Mouse (Mus musculus): ENCODE measurements around the gene Dazap1.

Gene Dazap1

DNA sequence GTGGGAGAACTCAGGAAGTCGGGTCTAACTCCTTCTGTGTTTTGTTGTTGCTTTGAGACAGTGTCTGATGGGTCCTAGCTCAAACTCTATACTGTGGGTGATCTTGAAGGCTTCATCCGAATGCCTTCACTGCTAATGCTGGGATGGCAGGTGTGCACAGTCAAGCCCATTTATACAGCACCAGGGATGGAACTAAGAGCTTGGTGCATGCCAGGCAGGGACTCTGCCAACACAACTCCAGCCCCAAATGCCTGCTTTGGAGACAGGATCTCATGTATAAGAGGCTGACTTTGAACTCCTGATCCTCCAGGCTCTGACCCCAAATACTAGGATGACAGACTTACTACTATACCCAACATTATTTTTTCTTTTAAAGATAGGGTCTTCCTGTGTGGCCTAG lies 11.2 kb upstream of the Dazap1 start:
- no peak for DNase-seq

DNA sequence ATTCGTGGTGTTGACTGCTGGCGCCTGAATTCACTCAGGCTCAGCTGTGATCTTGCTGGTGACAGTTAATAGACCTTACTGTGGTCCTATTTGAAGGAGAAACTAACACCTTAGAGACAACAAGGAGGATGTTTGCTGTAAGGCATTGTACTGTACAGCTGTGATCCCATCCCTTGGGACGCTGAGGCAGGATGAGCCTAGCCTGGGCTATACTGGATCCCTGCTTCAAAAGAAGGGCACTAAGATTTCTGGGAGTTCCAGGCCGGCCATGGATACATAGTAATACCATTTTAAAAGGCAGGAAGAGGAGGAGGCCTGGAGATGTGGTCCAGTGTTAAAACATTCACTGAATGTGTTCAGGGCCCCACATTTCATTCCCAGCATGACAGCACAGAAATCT lies 10.7 kb upstream of the Dazap1 start:
- no peak for DNase-seq

DNA sequence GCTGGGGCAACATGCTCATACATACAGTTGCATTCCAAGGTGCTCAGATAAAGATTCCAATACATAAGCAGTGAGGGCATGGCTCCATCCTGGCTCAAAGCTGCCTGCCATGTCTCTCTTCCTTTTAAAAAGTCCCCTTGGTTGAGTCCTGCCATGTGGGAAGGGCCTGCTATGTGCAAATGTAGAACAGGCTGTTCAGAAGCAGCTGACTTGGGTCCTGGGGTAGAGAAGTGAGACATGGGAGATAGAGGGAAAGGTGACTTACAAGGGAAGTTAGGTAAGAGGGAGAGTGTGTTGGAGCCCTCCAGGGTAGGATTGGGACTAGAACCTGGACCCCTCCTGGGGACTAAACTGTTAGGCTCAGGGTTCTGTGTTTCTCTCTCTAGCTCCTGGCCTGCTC lies 9.3 kb upstream of the Dazap1 start:
- DNase-seq = no peak

DNA sequence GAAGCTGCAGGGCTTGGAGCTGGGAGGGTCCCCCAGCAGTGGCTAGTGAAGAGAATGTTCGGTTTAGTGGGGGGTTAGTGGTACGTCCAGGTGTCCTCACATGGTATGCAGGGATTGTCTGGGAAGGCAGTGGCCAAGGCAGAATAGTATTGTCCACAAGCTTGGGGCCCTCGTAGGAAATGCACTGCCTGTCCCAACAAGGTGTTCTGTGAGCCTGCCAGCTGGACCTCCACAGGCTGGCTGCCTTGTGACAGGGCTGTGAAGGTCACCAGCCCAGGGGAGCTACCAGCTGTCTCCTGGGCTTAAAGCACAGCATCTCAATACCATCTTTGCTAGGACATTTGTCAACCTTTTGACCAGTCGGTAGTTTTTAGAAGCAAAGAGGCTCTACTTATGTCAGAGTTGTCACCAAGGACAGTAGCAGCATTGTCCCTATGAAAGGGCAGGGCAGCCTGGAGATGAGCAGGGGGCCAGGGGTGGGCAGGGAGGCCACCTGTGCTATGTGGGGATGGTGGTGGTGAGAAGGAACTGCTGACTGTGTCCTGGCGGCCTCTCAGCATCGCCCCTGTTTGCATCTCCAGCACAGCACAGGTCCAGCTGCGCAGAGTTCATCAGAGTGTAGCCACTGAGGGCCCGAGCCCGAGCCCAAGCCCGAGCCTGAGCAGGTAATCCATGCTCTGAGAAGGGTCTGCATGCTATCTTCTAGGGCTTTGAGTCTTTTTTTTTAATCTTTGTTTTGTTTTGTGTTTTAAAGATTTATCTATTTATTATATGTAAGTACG lies 8.6 kb upstream of the Dazap1 start:
- no peak for DNase-seq

DNA sequence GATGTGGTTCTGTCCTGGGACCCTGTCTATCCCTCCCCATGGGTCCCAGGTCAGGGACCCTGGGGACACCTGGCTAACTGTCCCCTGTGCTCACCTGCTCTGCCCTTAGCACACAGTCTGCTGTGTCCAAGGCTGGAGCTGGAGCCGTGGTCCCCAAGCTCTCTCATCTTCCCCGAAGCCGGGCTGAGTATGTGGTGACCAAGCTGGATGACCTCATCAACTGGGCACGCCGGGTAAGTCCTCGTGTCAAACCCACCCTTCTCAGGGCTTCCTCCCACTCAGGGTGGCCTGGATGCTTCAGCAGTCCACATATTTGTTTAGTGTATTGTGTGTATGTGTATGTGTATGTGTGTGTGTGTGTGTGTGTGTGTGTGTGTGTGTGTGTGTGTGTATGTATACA lies 7.7 kb upstream of the Dazap1 start:
- no peak for DNase-seq

DNA sequence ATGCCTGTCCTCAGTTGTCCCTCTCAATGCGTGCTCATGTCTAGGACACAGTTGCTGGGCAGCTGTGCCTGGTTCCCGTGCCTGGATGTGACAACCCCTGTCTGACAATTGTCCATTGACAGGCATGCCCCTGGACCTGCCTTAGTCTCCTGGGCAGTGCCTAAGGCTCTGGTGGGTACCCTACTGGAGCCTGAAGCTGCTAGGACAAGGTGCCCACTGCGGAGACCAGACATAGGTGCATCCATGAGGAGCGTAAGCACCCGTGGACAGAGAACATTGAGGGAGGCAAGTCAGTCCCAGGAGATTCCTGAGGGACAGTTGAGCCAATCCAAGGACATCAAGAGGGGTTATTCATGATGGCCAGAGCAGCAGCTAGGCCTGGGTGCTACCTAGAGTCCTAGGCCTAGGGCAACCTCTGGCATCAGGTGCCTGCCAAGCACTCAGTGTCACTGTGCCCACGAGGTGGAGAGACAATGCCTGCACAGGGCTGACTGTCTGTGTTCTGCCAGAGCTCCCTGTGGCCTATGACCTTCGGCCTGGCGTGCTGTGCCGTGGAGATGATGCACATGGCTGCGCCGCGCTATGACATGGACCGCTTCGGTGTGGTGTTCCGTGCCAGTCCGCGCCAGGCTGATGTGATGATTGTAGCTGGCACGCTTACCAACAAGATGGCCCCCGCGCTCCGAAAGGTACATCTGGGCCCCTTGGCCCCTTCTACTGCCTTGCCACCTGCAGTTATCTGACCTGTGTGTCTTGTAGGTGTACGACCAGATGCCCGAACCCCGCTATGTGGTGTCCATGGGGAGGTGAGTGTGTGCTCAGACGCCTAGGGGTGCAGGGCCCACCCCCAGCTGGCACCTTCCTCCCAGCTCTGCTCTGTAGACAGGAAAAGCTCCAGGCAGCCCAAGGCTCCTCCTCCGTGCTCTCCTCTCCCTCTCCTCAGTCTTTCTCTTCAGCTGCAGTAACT lies 6.7 kb upstream of the Dazap1 start:
- DNase-seq = peak in 1 of 2 experiments; percentile 41

DNA sequence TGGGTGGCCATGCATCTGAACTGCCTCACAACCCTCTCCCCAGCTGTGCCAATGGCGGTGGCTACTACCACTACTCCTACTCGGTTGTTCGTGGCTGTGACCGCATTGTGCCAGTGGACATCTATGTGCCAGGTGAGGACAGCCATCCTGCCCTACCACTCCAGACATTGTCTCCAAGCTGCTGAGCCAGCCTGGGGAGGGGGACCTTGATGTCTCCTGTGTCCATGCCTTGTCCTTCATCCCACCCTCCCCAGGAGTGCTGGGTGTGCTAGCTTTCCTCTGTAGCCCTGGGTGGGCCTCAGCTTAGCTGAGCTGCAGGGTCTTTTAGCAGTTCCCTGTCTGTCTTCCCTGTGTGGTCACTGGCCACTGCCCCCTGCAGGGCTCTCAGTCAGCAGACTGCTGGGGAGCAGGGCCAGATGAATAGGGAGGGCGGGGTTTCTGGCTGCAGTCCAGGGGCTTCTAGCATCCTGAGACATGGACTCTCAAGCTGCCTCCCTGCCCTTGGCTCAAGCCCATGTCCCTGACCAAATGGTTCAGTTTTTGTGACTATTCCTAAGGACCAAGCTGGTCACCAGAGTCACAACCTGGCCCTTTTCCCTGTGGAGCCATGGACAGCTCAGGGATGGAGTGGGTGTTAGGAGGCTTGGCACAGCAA lies 5.3 kb upstream of the Dazap1 start:
- peak; percentile 70 to 79 for DNase-seq

DNA sequence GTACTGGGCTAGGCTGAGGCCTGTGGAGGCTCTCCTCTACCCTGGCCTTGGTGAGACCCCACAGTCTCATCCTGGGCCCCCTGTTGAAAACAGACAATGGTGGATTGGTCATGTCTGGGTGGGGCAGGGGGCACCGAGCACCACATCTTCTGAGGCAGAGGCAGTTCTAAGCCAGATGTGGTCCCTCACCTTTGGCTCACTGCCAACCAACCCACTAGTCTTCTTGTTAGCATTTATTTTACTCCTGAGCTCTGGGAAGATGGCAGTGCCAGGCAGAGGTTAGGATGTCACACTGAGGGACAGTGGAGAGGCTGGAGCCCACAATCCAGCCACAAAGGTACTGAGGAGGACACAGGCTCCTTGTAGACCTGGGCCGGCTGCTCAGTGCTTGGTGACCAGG lies 3.4 kb upstream of the Dazap1 start:
- DNase-seq = peak in 1 of 2 experiments; percentile 55

DNA sequence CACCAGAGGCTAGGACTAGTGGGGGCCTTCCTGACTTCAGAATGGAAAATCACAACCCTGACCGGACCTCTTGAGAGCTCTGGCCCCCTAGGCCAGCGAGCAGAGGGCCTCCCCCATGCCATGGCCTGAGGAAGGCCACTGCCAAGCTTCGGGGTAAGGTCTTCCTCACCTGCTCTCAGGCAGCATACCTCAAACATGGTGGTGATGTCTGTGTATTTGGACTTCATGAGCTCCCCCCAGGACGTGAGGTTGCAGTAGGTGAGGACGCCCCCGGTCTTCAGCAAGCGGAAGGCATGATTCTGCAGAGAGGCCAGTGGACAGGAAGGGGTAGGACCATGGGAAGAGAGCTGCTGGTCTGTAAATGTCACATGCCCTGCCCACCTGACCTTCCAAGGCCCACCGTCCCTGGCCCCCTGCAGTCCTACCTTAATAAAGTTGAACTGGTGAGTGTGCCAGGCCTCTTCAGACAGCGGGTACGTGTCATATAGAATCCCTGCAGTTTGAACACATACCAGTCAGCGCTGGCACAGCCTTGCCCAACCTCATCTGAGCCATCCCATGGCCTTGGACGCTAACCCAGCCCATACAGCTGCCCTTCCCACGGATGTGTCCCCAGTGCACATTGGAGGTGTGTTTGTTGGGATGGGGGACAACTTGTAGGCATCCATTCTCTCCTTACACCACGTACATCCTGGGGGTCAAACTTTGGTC lies 2.4 kb upstream of the Dazap1 start:
- no peak for DNase-seq

DNA sequence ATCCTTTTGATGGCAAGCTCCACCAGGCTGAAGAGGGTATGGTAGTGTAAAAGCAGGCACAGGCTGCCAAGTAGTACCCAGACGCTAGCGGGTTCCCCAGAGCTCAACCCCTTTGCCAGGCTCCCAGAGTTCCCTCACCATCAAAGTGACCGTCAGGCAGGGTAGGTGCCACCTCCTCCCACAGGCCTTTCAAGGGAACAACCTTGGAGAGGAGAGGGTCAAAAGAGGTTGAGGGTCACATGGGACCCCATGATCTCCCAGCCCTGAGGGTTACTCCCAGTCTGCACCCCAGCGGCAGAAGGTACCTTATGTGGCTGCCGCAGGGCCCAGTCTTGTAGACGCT lies 1.9 kb upstream of the Dazap1 start:
- peak in 1 of 2 experiments; percentile 49 for DNase-seq

DNA sequence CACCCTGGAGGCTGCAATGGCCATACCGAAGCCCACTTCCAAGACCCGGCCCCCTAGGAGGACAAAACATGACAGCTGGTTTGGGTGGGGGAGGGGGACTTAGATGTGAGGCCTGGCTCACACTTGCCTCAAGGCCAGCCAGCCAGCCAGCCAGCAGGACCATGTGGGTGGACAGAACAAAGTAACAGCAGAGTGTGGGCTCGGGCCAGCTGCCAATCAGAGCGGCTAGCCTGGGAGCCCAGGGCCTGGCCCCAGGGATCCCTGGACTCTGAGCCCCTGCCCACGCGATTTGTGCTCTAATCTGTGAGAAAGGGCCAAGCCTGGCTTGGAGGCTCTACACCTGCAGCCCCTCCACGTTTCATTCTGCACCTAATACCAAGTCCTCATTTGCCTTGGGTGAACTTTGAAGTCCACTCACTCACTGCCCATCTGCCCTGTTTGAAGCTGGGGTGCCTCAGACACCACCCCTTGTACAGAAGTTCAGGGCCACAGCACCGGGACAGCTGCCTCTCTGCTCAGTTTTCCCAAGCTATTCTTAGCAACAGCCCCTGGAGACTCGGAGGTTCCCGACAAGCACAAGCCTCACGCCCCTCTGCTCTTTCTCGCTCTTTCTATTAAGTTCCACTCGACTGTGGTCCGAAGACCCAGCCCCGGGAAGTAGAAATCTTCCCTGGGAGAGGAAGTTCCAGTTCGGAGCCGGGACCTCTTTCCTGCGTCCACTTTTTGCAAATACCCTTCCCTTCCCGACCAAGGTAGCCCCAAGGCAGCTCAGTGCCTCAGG lies 1.2 kb upstream of the Dazap1 start:
- DNase-seq = peak; percentile 83 to 94

DNA sequence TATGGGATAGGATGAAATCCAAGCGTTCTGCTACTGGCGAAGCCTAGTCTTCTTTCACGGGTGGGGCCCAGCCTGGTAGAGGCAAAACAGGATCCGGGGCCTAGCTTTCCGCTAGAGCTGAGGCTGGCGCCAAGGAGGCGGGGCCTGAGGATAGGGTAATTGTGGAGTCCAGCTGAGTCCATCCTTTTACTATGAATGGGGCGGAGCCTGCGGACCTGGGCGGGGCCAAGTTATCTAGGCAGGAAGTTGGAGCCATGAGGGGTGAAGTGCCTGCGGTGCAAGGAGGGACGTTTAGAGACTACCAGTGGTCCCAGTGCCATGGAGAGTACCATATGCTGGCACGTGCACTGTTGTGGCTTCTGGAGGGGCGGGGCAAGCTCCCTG lies 291 bp downstream of the Dazap1 start:
- DNase-seq = peak; percentile 99 to 100

DNA sequence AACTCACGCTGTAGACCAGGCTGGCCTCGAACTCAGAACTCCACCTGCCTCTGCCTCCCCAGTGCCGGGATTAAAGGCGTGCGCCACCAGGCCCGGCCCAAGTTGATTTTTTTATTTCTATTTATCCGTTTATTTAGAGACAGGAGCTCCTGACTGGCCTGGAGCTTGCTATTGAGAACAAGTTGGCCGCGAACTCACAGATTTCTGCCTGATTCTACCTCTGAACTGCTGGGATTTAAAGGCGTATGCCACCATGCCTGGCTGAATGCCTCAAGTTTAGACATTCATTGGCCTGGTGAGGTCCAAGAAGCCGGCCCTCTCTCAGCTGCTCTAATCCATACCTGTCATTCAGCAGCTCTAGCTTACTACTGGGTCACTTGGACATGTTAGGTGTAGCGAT lies 883 bp downstream of the Dazap1 start:
- DNase-seq = no peak

DNA sequence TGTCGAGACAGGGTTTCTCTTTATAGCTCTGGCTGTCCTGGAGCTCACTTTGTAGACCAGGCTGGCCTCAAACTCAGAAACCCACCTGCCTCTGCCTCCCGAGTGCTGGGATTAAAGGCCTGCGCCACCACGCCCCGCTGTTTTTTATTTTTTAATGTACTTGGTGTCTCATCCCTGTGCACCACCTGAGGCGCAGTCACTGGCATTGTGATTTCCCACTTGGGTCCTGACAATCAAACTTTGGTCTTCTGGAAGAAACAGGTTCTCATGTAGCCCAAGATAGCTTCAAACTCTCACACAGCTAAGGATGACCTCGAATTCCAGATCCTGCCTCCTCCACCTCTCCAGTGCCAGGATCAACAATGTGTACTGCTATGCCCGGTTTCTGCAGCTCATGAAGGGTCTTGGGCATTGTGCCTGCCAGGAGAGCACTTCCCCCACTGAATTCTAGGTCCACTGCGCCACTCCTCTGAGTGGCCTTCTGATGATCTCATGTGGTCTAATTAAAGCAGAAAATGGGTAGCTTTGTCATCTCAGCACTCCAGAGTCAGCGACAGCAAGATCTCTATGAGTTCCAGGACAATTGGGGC lies 1.6 kb downstream of the Dazap1 start:
- DNase-seq = peak in 1 of 2 experiments; percentile 37

DNA sequence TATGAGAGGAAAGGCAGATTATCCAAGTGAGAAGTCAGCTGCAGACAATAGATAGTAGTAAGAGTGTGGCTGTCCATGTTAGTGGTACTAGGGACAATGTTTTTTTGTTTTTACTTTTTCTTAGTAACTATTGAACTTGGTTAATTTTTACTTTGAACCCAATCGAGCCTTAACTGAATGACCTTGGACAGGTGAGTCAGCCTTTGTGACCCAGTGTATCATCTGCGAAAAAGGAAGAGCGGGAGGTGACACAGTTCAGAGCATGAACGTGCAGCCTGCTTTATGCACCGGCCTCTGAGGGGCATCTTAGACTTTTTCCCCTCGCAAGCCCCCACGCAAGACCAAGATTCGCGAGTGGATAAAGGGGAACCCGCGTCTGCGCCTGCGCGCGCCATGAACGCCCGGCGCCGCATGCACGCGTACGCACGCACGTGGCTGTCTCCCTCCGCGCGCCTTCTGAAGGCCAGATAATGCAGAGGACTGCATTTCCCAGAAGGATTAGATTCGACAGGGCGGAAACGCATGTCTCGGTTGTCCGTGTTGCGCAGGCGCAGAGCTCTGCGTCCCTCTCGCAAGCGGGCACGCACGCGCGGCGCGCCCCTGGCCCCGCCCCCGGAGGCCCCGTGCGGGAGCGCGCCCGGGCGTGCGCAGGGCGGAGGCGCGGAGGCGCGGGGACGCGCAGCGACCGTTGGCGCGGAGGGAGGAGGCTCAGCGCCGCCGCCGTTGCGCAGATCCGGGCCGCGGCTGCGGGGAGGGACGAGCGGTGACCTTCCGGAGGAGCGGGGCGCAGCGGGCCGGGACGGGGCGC lies 3.3 kb downstream of the Dazap1 start:
- peak; percentile 99 to 100 for DNase-seq

DNA sequence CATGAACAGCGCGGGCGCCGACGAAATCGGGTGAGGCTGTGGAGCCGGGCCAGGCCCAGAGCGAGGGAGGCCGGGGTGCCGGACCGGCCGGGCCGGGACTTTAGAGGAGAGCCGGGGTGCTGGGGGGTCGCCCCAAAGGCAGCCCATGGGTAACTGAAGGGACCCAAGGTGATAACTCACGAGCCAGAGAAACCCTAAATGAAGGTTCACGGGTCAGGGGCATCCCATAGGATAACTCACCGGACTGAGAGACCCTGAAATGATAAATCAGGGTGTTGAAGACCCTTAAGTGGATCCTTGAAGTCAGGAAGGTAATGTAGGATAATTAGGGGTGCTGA lies 3.8 kb downstream of the Dazap1 start:
- DNase-seq = no peak

DNA sequence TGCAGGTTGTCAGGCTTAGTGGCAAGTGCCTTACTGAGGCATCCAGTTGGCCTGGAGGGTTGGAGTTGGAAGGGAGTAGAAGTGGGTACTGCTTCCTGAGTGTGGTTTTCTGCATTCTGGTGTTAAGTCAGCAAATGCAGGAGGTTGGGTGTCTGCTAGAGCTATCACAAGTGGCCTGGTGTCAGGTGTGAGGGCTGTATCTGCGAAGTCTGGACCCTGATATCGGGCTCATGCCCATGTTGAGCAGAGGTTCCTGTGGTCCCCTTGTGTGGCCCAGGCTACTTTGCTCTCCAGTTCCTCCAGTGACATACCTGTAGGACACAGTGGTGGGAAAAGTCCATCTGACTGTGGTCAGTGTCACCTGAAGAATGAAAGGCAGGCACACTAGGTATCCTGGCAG lies 8.8 kb downstream of the Dazap1 start:
- peak in 1 of 2 experiments; percentile 43 for DNase-seq

DNA sequence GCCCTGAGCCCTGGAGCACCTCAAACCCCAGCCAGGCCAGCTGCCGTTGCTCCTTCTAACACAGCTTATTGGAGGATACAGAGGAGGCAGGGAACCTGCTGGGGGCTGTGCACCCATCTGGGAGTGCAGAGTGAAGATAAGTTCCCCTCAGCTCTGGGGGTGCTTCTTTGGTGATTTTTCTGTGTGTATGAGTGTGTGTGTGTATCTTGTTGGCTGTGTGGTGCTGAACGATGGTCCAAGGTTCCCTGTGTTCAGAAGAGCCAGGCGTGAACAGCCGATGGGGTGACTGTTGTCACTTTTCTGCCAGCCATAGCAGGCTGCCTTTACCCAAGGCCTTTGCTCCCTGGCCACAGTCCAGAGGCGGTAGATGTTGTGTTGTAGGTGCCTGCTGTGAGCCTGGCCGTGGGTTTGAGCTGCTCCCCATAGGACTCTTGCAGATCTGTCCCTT lies 9.5 kb downstream of the Dazap1 start:
- peak; percentile 77 to 87 for DNase-seq

DNA sequence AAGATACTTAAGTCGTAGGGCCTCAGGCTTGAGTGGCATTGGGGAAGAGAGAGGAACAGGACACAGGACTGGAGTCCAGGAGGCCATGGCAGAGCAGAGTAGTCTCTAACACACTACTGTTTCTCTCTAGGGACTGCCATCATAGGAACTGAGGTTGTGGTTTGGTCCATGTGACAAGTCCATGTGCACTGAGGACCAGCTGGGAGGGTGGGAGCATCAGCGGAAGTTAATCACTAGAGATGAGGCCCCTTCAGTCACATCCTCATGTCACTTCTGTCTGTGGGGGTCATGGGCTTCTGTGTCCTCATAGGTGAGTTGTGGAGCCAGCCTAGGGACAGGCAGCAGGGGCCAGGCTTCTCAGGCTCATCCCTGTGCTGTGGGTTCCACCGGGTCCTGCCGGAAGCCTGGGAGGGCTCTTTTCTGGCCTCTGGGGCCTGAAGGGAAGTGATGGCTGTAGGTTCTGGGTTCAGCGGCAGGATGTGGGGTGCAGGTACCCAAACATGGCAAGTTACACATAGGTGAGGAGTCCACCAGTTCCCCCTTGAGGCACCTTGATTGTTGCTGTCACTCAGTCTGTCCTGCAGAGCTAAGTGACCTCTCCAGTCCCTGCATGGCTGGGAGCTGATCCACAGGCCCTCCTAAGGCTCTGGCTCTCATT lies 10.0 kb downstream of the Dazap1 start:
- peak in 1 of 2 experiments; percentile 33 for DNase-seq

Measured in kidney, postnatal 25 days (tissue).